Mouse (Mus musculus): Measurements from ENCODE around the gene Arhgap25. TPM values are rescaled to one million over a fixed set of nuclear protein-coding genes. Genes with fewer than 3 reads are reported as not detected.

The Arhgap25 gene
- 6.1 and 7.3 TPM in 2 replicates for polyA plus RNA-seq (2012)

GRCm38 (mm10) chr6:87532953-87533710 lies at the start of gene Arhgap25:
Gene Arhgap25 (minus strand): TSS chr6:87533259.

GRCm38 (mm10) chr6:87428487-87429044 lies 104.5 kb downstream of the Arhgap25 start, which contains the start of gene Bmp10:
Gene Bmp10 (plus strand): TSS chr6:87428994.

Other genes starting within 250 kb of the Arhgap25 start
- gene Antxr1, start 197.4 kb downstream of the Arhgap25 start, polyA plus RNA-seq (2012) = 0.03 and 0.11 TPM in 2 replicates
- not detected in 2 replicates for gene Gkn1, start 182.3 kb downstream of the Arhgap25 start, polyA plus RNA-seq (2012)
- gene Gkn2, start 159.9 kb downstream of the Arhgap25 start, polyA plus RNA-seq (2012) = not detected in 2 replicates
- not detected in 2 replicates for gene Gkn3, start 144.3 kb downstream of the Arhgap25 start, polyA plus RNA-seq (2012)
- not detected in 2 replicates for gene Bmp10, start 104.3 kb downstream of the Arhgap25 start, polyA plus RNA-seq (2012)
- 0.04 and 0.09 TPM in 2 replicates for gene Prokr1, start 57.5 kb upstream of the Arhgap25 start, polyA plus RNA-seq (2012)
- 5.1 and 5.4 TPM in 2 replicates for gene Aplf, start 138.9 kb upstream of the Arhgap25 start, polyA plus RNA-seq (2012)
- 1.5 and 5.1 TPM in 2 replicates for gene Efcc1, start 197.6 kb upstream of the Arhgap25 start, polyA plus RNA-seq (2012)
- 17.3 and 21.1 TPM in 2 replicates for gene Gp9, start 244.8 kb upstream of the Arhgap25 start, polyA plus RNA-seq (2012)

Data from megakaryocyte-erythroid progenitor cell, adult 5 weeks (primary cell).